Mouse (Mus musculus): Measurements from ENCODE around the gene Nsun5.

Gene Nsun5

GRCm38 (mm10) chr5:135373601-135374000 is 3.8 kb downstream of the Nsun5 start:
- in situ Hi-C loops (cut with MboI, MseI): no loop called here

GRCm38 (mm10) chr5:135375167-135375566 is 5.4 kb downstream of the Nsun5 start:
- in situ Hi-C loops (cut with MboI, MseI): no loop called here

- in situ Hi-C loops (cut with MboI, MseI): no loop called here
Observed at GRCm38 (mm10) chr5:135376341-135376740, 6.6 kb downstream of the Nsun5 start.

- in situ Hi-C loops (cut with MboI, MseI): no loop called here
Observed at GRCm38 (mm10) chr5:135380681-135381080, 10.9 kb downstream of the Nsun5 start.

- in situ Hi-C loops (cut with MboI, MseI): no loop called here
Observed at GRCm38 (mm10) chr5:135381356-135381925, 11.7 kb downstream of the Nsun5 start.

- in situ Hi-C loops (cut with MboI, MseI): no loop called here
Observed at GRCm38 (mm10) chr5:135382746-135383145, 13.0 kb downstream of the Nsun5 start.

- in situ Hi-C loops (cut with MboI, MseI): no loop called here
Observed at GRCm38 (mm10) chr5:135383771-135384170, 14.0 kb downstream of the Nsun5 start.

- in situ Hi-C loops (cut with MboI, MseI): no loop called here
Observed at GRCm38 (mm10) chr5:135394004-135394823, 24.5 kb downstream of the Nsun5 start, which contains the start of gene Pom121. Gene Pom121 (minus strand): TSS chr5:135394546.

- in situ Hi-C loops (cut with MboI, MseI): no loop called here
Observed at GRCm38 (mm10) chr5:135395826-135396225, 26.1 kb downstream of the Nsun5 start.

GRCm38 (mm10) chr5:135399382-135399781 is 29.6 kb downstream of the Nsun5 start:
- in situ Hi-C loops (cut with MboI, MseI): no loop called here

- in situ Hi-C loops (cut with MboI, MseI): no loop called here
Observed at GRCm38 (mm10) chr5:135400244-135400643, 30.5 kb downstream of the Nsun5 start.

GRCm38 (mm10) chr5:135404623-135405022 is 34.9 kb downstream of the Nsun5 start:
- in situ Hi-C loops (cut with MboI, MseI): no loop called here

- in situ Hi-C loops (cut with MboI, MseI): no loop called here
Observed at GRCm38 (mm10) chr5:135405437-135405836, 35.7 kb downstream of the Nsun5 start.

GRCm38 (mm10) chr5:135408114-135408513 is 38.4 kb downstream of the Nsun5 start:
- in situ Hi-C loops (cut with MboI, MseI): no loop called here

- in situ Hi-C loops (cut with MboI, MseI): no loop called here
Observed at GRCm38 (mm10) chr5:135410266-135410665, 40.5 kb downstream of the Nsun5 start.
